Mouse (Mus musculus): ENCODE data around the gene Acmsd.

DNA sequence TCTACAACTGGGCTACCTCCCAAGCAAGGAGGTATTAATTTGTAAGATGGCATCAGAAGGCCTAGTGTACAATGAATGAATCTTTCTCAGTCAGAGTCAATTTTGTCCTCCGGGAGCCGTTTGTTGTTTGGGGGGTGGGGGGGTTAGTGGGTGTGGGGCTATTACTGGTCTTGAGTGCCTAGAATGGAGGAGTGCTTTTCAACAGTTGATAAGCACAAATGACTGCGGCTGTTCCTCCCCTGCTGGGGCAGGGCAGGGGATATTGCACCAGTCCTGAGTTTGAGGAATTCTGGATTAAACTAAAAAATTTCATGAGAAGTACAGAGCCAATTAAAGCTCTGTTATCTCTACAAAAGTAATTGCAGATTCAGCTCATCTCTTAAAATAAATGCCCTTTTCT, 50.9 kb downstream of the Acmsd start:
- TF ChIP-seq CTCF (IDR thresholded peaks at IDR 0.05; ENCODE audit: extremely low read depth, insufficient read depth, insufficient read length, insufficient replicate concordance) (no peak), POLR2A (IDR thresholded peaks at IDR 0.05; ENCODE audit: low read depth, low read length) (no peak)
